Mouse (Mus musculus) heart, adult 2 months (tissue): Measurements from ENCODE around the gene Ppp1r12b. TPM values are rescaled to one million over a fixed set of nuclear protein-coding genes. Genes with fewer than 3 reads are reported as not detected.
A peak's percentile ranks its signal among the peaks of the same experiment; 100 is the strongest.

Source experiments
- DNase-seq, 2 experiments: peaks; one replicate each; pipeline ENCODE4 v3.0.0; 2021
- H3K27ac ChIP-seq: fragments of 200-600 bp; 2 replicates; pipeline ENCODE4 v1.8.1; 2022
- H3K27me3 ChIP-seq: fragments of 200-500 bp; 2 replicates; pipeline ENCODE4 v1.6.1; 2012; ENCODE audit warnings: mild to moderate bottlenecking, low read length, inconsistent platforms, mixed read lengths; ENCODE audit not compliant: control insufficient read depth, insufficient read depth
- H3K36me3 ChIP-seq: fragments of 200-500 bp; 2 replicates; pipeline ENCODE4 v1.6.1; 2012; ENCODE audit warnings: low read length, inconsistent platforms; ENCODE audit not compliant: control insufficient read depth, insufficient read depth
- H3K4me1 ChIP-seq: fragments of 200-500 bp; 2 replicates; pipeline ENCODE4 v1.6.1; 2011; ENCODE audit warnings: low read length; ENCODE audit not compliant: control insufficient read depth, insufficient read depth
- H3K4me3 ChIP-seq: fragments of 200-600 bp; 2 replicates; pipeline ENCODE4 v1.8.1; 2022
- H3K79me2 ChIP-seq: fragments of 200-500 bp; replicated peaks from 2 replicates; pipeline ENCODE4 v1.6.1; 2012; ENCODE audit warnings: mild to moderate bottlenecking, inconsistent platforms, low read length, moderate library complexity, mixed read lengths; ENCODE audit not compliant: control insufficient read depth, insufficient read depth
- H3K9ac ChIP-seq: fragments of 200-500 bp; 2 replicates; pipeline ENCODE4 v1.6.1; 2012; ENCODE audit warnings: low read depth, mild to moderate bottlenecking, control low read depth, inconsistent platforms, low read length, mixed read lengths
- CTCF ChIP-seq: fragments of 200-600 bp; IDR thresholded peaks from 2 replicates; pipeline ENCODE4 v1.8.1; 2022; ENCODE audit warnings: antibody characterized with exemption, mild to moderate bottlenecking, moderate library complexity
- EP300 ChIP-seq: fragments of 200-500 bp; IDR thresholded peaks from 2 replicates; pipeline ENCODE4 v1.6.1; 2011; ENCODE audit warnings: low read depth, low read length, control low read depth; ENCODE audit not compliant: insufficient read depth
- POLR2A ChIP-seq: fragments of 200-500 bp; IDR thresholded peaks from 2 replicates; pipeline ENCODE4 v1.6.1; 2011; ENCODE audit warnings: mild to moderate bottlenecking, low read depth, low read length, control low read depth; ENCODE audit not compliant: insufficient read depth
- WGBS: fragments of 180-500 bp; shearing (Covaris S2); methylation state at CpG from one replicate; pipeline ENCODE4 v1.1.7; 2018; 5-methylcytosine and 5-hydroxymethylcytosine counted together
- intact Hi-C: fragments of 180-260 bp; cut with DNase I; formaldehyde crosslinking; loops from one replicate; pipeline ENCODE4 v1.15.1; 2025
- polyA plus RNA-seq: library from polyadenylated mRNA; depleted of rRNA; stranded (reverse); fragments of >200 nt; gene quantifications from 2 replicates; pipeline ENCODE4 v1.2.3, GENCODE M21; 2012
- total RNA-seq, 2 experiments: library from RNA; stranded (reverse); gene quantifications; 2 replicates each; pipeline ENCODE4 v1.2.3; 2021

Ppp1r12b gene
- total and polyA plus RNA-seq, 3 experiments, result 55.4 to 161 (median 150) TPM

DNA sequence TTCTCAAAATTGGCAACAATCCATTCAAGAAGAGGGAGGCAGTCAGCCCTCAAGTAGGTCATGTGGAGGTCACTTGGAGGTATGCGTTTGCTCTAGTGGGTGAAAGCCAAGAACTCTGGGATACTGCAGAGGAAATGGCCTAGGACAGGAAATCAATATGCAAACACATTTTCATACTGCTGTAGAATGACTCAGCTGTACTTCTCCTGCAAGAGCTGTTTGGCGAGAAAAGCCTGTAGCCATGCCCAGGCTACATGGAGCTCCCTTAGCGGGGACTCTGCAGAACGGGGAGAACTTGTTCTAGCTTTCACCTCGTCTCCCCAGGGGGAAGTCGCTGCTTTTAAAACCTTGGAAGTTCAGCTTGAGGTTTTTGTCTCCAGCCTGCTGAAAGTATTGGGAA lies 184.4 kb downstream of the Ppp1r12b start:
- H3K9ac ChIP-seq, result no peak overlapping the region
- H3K36me3 ChIP-seq, result peaks cover 19% of the 10 kb centered on the region
- no peak overlapping the region for H3K4me3 ChIP-seq
- peaks cover 19% of the 10 kb centered on the region for H3K4me1 ChIP-seq
- intact Hi-C loops, result no loop called here
- TF ChIP-seq EP300, result 0 out of 2 replicates have a peak, but pooled peaks have one; percentile 44
- no peak for TF ChIP-seq CTCF
- H3K27ac ChIP-seq, result peak overlapping the region; percentile 45
- H3K79me2 ChIP-seq, result no peaks in the 10 kb centered on the region
- WGBS, result 24% methylated on average over 6 of the region's 6 CpGs
- DNase-seq, result peak in 1 of 2 experiments; percentile 71
- no peaks in the 10 kb centered on the region for H3K27me3 ChIP-seq

DNA sequence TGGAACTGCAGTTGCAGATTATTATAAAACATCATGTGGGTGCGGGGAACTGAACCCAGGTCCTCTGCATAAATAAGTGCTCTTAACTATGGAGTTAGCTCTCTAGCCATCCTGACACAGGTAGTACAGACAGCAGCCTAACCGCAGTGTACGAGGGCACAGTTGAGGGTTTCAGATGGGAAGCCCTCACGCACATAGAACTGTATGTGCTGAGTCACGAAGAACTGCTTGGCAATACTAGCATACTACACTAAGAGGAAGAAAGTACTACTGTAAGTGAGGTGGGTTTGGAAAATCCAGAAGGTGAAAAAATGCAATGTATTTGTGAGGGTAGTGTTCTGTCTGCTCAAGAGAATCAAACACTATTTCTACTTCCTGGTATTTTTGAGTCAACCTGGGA lies 185.4 kb downstream of the Ppp1r12b start:
- DNase-seq, result no peak
- H3K4me3 ChIP-seq, result no peak overlapping the region

DNA sequence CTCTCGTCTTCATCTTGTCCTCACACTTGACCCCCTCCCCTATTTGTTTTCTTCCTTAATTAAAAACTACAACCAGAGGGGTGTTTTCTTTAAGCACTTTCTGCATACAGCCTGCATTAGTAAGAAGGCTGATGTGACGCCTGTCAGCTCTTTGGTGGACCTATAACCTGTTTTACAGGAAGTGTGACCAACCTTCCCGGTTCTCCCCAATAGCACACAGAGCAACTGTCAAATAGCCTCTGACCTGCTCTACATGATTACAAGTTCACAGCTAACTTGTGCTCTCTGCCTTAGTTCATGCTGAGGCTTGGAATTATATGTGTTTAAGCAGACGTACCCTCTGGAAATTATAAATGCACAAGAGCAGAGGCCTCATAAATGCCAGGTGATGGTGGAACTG lies 189.3 kb downstream of the Ppp1r12b start:
- Histone ChIP-seq H3K4me1 (peaks cover 5% of the 10 kb centered on the region), H3K79me2 (no peaks in the 10 kb centered on the region), H3K27me3 (no peaks in the 10 kb centered on the region), H3K9ac (no peak overlapping the region), H3K36me3 (peaks cover 2% of the 10 kb centered on the region; the same call in 1 of the 2 replicates), H3K4me3 (no peak overlapping the region), H3K27ac (no peak overlapping the region)
- no peak for TF ChIP-seq POLR2A
- TF ChIP-seq CTCF, result no peak
- no peak for TF ChIP-seq EP300
- intact Hi-C loops, result no loop called here
- WGBS, result 89% methylated on average over 4 of the region's 4 CpGs
- no peak for DNase-seq

More for the DNA sequence above, 185.4 kb downstream of the Ppp1r12b start:
- Histone ChIP-seq H3K4me1 (peaks cover 19% of the 10 kb centered on the region), H3K27me3 (no peaks in the 10 kb centered on the region), H3K79me2 (no peaks in the 10 kb centered on the region), H3K9ac (no peak overlapping the region), H3K36me3 (peaks cover 19% of the 10 kb centered on the region), H3K27ac (no peak overlapping the region)
- intact Hi-C loops, result no loop called here
- no peak for TF ChIP-seq CTCF
- WGBS, result 98% methylated on average over 5 of the region's 5 CpGs

DNA sequence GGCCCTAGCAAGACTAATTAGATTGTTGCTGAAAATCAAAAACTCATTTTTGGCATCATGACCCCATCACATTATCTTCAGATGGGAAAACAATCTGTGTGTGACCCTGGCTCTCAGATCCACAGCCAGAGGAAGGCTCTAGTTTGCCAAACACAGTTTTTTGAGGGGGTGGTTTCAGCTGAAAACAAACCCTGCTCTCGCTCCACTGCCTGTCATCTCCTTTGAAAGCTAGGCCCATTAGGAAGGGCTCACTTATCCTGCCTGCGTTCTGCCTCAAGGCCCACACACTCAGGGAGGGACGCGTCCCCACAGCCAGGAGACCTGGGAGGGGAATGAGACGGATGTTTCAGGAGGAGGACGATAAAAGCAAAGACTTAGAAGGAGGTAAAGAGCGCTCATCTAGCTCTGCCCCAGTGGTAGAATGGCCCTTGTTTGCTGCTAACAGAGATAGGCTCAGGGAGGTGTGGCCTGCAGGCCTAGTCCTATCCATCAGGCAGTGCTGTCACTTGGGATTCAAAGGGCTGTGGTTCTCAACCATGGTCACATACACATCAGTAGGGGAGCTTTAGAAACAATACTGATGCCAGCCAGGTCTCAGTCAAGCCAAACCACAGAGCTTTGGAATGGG lies 190.8 kb downstream of the Ppp1r12b start:
- Histone ChIP-seq H3K36me3 (peaks cover 4% of the 10 kb centered on the region; the same call in 1 of the 2 replicates), H3K9ac (no peak overlapping the region), H3K4me3 (no peak overlapping the region), H3K27ac (0 out of 2 replicates have a peak overlapping the region, but pooled peaks have one; percentile 6), H3K27me3 (no peaks in the 10 kb centered on the region), H3K4me1 (peaks cover 4% of the 10 kb centered on the region; the same call in 1 of the 2 replicates), H3K79me2 (no peaks in the 10 kb centered on the region)
- intact Hi-C loops, result no loop called here
- TF ChIP-seq POLR2A, result no peak
- no peak for TF ChIP-seq EP300
- no peak for TF ChIP-seq CTCF
- DNase-seq, result no peak
- 69% methylated on average over 7 of the region's 7 CpGs for WGBS

DNA sequence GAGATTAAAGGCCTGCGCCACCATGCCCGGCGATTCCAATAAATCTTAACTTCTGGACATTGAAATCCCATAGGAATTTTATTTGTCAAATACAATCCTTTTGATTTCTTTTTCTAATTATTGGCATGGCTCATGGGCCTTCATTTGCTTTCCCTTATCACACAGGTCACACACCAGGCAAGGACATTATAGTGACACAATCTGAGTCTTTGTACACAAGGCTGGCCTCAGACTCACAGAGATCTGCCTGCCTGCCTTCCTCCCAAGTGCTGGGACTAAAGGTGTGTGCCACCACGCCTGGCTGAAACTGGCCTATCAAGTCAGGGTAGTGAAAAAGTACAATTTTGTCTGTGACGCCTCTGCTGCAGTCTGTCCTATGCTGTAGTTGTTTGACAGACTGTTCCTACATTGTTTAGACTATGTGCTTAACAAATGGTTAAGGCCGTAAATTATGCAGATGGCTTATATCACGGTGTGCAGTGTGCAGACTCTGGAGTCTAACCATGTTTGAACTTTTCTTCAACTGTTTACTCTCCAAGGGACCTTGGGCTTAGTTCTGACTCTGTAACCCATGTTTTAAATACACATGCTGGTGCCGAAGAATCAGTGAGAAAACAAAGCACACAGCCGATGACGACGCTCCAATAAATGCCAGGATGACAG lies 191.8 kb downstream of the Ppp1r12b start:
- TF ChIP-seq EP300 (no peak), CTCF (no peak), POLR2A (no peak)
- Histone ChIP-seq H3K79me2 (no peaks in the 10 kb centered on the region), H3K4me1 (peaks cover 13% of the 10 kb centered on the region), H3K9ac (no peak overlapping the region), H3K27ac (no peak overlapping the region), H3K4me3 (no peak overlapping the region), H3K36me3 (peaks cover 8% of the 10 kb centered on the region; the same call in 1 of the 2 replicates), H3K27me3 (no peaks in the 10 kb centered on the region)
- no peak for DNase-seq
- 89% methylated on average over 11 of the region's 11 CpGs for WGBS
- intact Hi-C loops, result no loop called here

DNA sequence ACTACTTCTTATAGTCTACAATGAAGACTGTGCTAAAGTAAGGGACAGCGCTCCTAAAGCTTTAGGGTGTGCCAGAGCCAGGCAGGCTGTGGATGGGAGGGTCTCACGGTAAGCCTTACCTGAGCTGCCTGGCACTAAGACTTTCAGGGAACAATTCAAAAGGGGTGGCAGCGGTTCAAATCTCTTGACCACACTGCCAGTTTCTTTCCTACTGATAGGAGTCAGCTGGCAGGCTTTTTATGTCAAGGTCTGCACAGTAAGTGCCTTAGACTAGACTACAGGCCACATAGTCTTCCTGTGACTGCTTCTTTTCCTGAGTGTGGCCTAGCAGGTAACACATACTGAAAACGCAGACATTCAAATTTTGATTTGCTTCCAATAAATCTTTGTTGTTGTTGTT lies 192.5 kb downstream of the Ppp1r12b start:
- no peak for TF ChIP-seq CTCF
- TF ChIP-seq EP300, result no peak
- TF ChIP-seq POLR2A, result no peak
- H3K9ac ChIP-seq, result no peak overlapping the region
- H3K36me3 ChIP-seq, result peaks cover 8% of the 10 kb centered on the region; the same call in 1 of the 2 replicates
- WGBS, result 85% methylated on average over 4 of the region's 4 CpGs
- intact Hi-C loops, result no loop called here
- no peak overlapping the region for H3K4me3 ChIP-seq
- no peaks in the 10 kb centered on the region for H3K79me2 ChIP-seq
- DNase-seq, result no peak
- no peaks in the 10 kb centered on the region for H3K27me3 ChIP-seq
- H3K4me1 ChIP-seq, result peaks cover 13% of the 10 kb centered on the region
- no peak overlapping the region for H3K27ac ChIP-seq
